Mouse (Mus musculus): ENCODE measurements around the gene Fam214a. TPM values are rescaled to one million over a fixed set of nuclear protein-coding genes. Genes with fewer than 3 reads are reported as not detected.

Fam214a gene
- polyA plus RNA-seq (2014; fragmentation: Illumina TruSeq; extraction: RNeasy Lipid Tissue Mini Kit (QIAGEN cat#74804); ENCODE audit: low replicate concordance): 6.9 TPM

DNA sequence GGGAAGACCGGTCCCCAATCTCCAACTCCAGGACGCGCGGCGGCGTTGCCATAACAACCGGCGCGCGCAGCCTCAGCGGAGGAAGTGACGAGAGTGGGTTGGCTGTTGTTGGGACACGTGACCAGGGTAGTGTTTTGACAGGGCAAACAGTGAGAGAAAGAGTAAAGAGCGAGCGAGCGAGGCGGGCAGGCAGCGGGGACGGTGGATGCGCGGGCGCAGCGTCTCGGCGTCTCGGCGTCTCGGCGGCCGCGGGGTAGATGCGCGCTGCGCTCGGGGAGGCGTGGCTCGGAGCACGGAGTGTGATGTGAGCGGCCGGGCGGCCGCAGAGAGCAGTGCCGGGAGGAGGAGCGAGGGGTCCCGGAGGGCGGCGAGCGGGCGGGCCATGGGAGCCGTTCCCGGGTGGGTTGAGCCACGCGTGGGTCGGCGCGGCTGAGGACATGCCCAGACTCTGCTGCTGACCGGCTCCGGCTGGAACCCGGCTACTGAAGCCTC lies at the start of gene Fam214a:
Gene Fam214a, plus strand, starts transcription at position 129 of the 492 bp plus-strand sequence.

DNA sequence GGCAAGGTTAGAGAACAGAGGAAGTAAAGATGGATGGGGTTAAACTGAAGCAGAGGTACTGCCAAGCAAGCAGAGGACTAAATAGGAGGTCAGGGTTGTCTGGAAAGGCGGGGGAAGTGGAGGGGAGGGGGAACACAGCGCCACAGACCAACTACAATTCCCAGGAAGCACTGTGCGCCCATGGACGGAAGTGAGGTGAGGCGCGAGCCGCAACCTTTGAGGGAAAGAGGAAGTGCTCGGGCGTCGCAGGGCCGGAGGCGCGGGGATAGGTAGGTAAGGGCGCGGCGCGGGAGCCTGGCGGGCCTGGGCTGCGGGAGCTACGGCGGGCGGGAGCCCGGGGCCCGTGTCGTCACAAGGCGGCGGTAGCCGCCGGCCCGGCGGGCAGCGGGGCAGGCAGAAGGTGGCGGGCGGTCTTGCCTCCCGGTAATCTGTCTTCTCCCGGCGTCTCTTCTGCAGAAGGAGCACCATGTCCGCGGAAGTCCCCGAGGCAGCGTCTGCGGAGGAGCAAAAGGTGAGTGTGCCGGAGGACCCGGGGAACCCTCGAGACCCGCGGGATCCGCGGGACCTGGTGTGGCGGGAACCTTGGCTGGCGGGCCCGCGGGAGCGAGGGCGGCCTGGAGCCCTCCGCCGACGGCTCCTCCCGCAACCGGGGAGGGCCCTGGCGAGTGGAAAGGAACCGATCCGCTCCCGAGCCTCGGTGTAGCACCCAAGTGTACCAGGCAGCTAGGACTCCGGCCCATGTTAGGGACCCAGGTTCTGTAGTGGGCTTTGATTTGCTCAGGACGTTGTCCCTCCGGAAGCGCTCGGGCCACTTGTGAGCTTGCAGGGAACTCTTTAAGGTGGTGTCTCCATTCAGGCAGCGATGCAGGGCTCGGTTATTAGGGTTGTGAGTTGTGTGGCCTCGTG lies 85.0 kb downstream of the Fam214a start, which contains the start of gene Arpp19:
Gene Arpp19, plus strand, starts transcription at position 164 of the 906 bp plus-strand sequence.

GRCm38 (mm10) chr9:75070457-75071028 lies 117.9 kb downstream of the Fam214a start, which contains the start of gene Myo5a:
Gene Myo5a, plus strand, starts transcription at chr9:75071015.

Other genes starting within 250 kb of the Fam214a start
- not detected for gene Onecut1, start 91.0 kb upstream of the Fam214a start, polyA plus RNA-seq (2014; fragmentation: Illumina TruSeq; extraction: RNeasy Lipid Tissue Mini Kit (QIAGEN cat#74804); ENCODE audit: low replicate concordance)
- gene Arpp19, start 84.7 kb downstream of the Fam214a start, polyA plus RNA-seq (2014; fragmentation: Illumina TruSeq; extraction: RNeasy Lipid Tissue Mini Kit (QIAGEN cat#74804); ENCODE audit: low replicate concordance): 266 TPM
- gene Myo5a, start 118.1 kb downstream of the Fam214a start, polyA plus RNA-seq (2014; fragmentation: Illumina TruSeq; extraction: RNeasy Lipid Tissue Mini Kit (QIAGEN cat#74804); ENCODE audit: low replicate concordance): 7.4 TPM